Mouse (Mus musculus) limb, embryonic 13.5 days (tissue): ENCODE results near the gene Ghr. TPM values are rescaled to one million over a fixed set of nuclear protein-coding genes. Genes with fewer than 3 reads are reported as not detected.

ENCODE experiments used
- ATAC-seq: fragments of 200-750 bp; cut with Nextera tagmentation; 2 replicates; pipeline ENCODE4 v1.8.0; 2017; ENCODE audit warnings: low read depth, moderate number of reproducible peaks, moderate TSS enrichment; ENCODE audit not compliant: low FRiP score
- H3K27ac ChIP-seq: fragments of 300-500 bp; sonication (generic); 2 replicates; pipeline ENCODE4 v1.5.1; 2015; ENCODE audit warnings: inconsistent platforms, mild to moderate bottlenecking, moderate library complexity
- H3K27me3 ChIP-seq: fragments of 300-500 bp; sonication (generic); 2 replicates; pipeline ENCODE4 v1.6.1; 2015; ENCODE audit warnings: mild to moderate bottlenecking, inconsistent platforms
- H3K36me3 ChIP-seq: fragments of 300-500 bp; sonication (generic); 2 replicates; pipeline ENCODE4 v1.6.1; 2015; ENCODE audit warnings: inconsistent platforms, mild to moderate bottlenecking, moderate library complexity
- H3K4me1 ChIP-seq: fragments of 300-500 bp; sonication (generic); 2 replicates; pipeline ENCODE4 v1.6.1; 2015; ENCODE audit warnings: inconsistent platforms
- H3K4me2 ChIP-seq: fragments of 300-500 bp; sonication (generic); replicated peaks from 2 replicates; pipeline ENCODE4 v1.6.1; 2015; ENCODE audit warnings: inconsistent platforms, mild to moderate bottlenecking, moderate library complexity
- H3K4me3 ChIP-seq: fragments of 300-500 bp; sonication (generic); 2 replicates; pipeline ENCODE4 v1.5.1; 2015; ENCODE audit warnings: moderate library complexity, mild to moderate bottlenecking, inconsistent platforms
- H3K9ac ChIP-seq: fragments of 300-500 bp; sonication (generic); 2 replicates; pipeline ENCODE4 v1.6.1; 2015; ENCODE audit warnings: mild to moderate bottlenecking, inconsistent platforms
- H3K9me3 ChIP-seq: fragments of 300-500 bp; sonication (generic); 2 replicates; pipeline ENCODE4 v1.6.1; 2016; ENCODE audit warnings: inconsistent platforms
- WGBS: fragments of 180-500 bp; shearing (Covaris S2); methylation state at CpG from one replicate; pipeline ENCODE4 v1.1.7; 2015; 5-methylcytosine and 5-hydroxymethylcytosine counted together
- polyA plus RNA-seq: library from polyadenylated mRNA; unstranded; fragments of >200 nt; fragmentation: Nextera tagmentation; extraction: Ambion mirVana; gene quantifications from 2 replicates; pipeline ENCODE4 v1.2.1, GENCODE M21; 2015

Gene Ghr
- polyA plus RNA-seq, 1 experiment from 2014 or later, result 68.5 TPM

DNA sequence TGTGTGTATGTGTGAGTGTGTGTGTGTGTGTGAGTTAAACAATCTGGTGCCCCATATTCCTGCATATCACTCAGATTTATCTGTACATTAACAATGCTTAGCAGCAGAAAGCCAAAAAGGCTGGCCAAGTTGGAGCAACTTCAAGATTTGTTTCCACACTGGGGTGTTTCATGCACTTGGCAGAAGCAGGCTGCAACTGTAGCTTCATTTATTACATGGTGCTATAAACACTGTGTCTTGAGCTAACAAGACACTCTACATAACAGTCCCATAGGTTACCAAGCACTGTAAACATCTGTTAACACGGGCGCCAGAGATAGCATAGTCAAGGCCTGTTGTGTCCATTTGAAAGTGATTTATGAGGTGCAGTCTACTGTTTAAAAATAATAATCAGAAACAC is 3.1 kb downstream of the Ghr start:
- Histone ChIP-seq H3K4me1 (peaks cover 25% of the 10 kb centered on the region), H3K36me3 (no peaks in the 10 kb centered on the region), H3K27me3 (no peaks in the 10 kb centered on the region), H3K4me2 (peak overlapping the region; percentile 57), H3K9ac (no peak overlapping the region), H3K4me3 (peak overlapping the region; percentile 28), H3K27ac (peak overlapping the region; percentile 16; the same call in 1 of the 2 replicates), H3K9me3 (no peaks in the 10 kb centered on the region)
- 25% methylated on average over 2 of the region's 2 CpGs for WGBS
- ATAC-seq, result 0 out of 2 replicates have a peak, but pooled peaks have one; percentile 9

DNA sequence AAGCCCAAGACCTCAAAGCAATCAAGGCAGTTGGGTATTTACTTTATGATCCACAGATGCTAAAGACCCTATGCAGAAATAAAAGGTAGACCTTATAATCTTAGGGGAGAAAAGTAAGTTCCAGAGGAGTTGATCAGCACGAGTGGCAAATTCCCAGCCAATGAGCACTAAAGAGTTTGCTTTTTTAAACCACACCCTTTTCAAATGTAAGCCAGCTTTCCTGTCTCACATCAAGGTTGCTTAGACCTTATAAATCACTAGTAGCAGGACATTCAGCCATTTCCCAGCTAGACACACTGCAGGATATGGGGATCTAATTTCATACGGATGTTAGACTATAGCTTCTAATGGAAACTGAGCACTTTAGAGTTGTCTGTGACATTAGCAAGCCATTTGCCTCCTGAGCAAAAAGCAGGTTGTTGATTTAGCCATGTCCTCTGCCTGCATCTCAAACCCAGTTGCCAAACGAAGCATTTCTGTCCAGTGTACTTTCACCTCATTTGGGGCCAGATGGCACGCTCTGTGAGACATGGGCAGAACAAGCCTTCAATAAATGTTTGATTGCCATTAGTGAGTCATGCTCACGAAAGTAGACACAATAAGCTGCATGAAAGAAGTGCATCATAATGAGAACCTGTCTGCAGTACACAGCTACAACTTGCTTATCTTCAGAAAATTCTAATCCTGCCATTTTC is 4.9 kb downstream of the Ghr start:
- no peak overlapping the region for H3K4me2 ChIP-seq
- no peak overlapping the region for H3K9ac ChIP-seq
- H3K27me3 ChIP-seq, result no peaks in the 10 kb centered on the region
- H3K4me1 ChIP-seq, result peaks cover 25% of the 10 kb centered on the region
- H3K4me3 ChIP-seq, result no peak overlapping the region
- ATAC-seq, result no peak
- 42% methylated on average over 5 of the region's 5 CpGs for WGBS
- H3K36me3 ChIP-seq, result no peaks in the 10 kb centered on the region
- H3K27ac ChIP-seq, result no peak overlapping the region
- H3K9me3 ChIP-seq, result no peaks in the 10 kb centered on the region

DNA sequence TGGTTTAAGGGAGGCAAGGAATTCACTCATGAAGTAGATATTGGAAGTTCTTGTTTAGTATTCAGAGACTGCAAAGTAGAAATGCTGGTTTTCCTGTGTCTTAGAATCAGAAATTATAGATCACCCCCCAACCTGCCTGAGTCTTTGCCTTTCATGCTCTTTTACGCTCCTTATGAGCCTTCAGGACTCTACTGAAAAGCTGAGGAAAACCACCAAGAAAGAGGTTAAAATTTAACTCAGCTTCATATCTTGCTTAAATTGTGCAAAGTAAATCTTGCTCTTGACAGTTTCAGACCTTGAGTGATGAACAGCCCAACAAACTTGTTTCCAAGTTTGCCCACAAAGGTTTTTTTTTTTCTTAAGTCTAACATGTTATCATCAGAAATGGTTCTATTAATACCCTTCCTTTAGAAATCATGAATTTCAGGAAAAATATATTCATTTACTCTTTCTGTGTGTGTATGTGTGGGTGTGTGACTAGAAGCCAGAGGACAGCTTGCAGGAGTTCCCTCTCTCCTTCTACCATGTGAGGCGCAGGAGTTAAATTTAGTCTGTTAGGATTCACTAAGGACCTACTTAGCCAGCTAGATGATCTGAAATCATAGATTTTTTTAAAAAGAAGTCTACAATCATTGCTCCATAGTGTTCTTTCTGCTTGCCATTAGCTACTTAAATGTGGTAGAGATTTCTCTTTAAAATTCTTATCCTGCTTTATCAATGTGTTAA is 14.0 kb downstream of the Ghr start:
- no peaks in the 10 kb centered on the region for H3K9me3 ChIP-seq
- H3K4me2 ChIP-seq, result no peak overlapping the region
- ATAC-seq, result no peak
- peaks cover 5% of the 10 kb centered on the region; the same call in 1 of the 2 replicates for H3K36me3 ChIP-seq
- no peak overlapping the region for H3K9ac ChIP-seq
- H3K27me3 ChIP-seq, result no peaks in the 10 kb centered on the region
- H3K4me3 ChIP-seq, result no peak overlapping the region
- no peaks in the 10 kb centered on the region for H3K4me1 ChIP-seq
- H3K27ac ChIP-seq, result no peak overlapping the region
- 90% methylated on average over 2 of the region's 2 CpGs for WGBS

DNA sequence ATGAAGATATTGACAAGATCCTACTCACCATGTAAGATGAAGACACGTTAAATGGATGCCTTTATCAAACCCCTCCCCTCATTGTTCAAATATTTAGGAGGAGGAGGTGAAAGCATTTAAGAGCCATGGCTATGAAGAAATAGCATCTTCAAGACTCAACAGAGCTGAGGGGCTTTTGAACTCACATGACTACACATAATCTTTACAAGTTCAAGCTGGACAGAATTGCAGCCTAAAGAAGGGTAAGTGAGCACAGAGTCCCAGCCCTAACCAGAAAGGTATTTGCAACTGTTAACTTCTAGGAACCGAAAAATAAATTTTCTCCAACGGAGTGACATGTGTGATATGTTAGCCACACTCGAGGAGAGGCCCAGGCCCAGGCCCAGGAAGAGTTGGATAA is 18.7 kb downstream of the Ghr start:
- ATAC-seq, result no peak
- Histone ChIP-seq H3K4me1 (no peaks in the 10 kb centered on the region), H3K9ac (no peak overlapping the region), H3K9me3 (no peaks in the 10 kb centered on the region), H3K36me3 (no peaks in the 10 kb centered on the region; the same call in 1 of the 2 replicates), H3K27me3 (no peaks in the 10 kb centered on the region), H3K27ac (no peak overlapping the region), H3K4me2 (no peak overlapping the region), H3K4me3 (no peak overlapping the region)
- WGBS, result 71% methylated on average over 4 of the region's 4 CpGs

- Histone ChIP-seq H3K4me1 (no peaks in the 10 kb centered on the region), H3K9me3 (no peaks in the 10 kb centered on the region), H3K9ac (no peak overlapping the region), H3K27ac (no peak overlapping the region; the same call in 1 of the 2 replicates), H3K27me3 (no peaks in the 10 kb centered on the region), H3K4me2 (no peak overlapping the region), H3K36me3 (peaks cover 3% of the 10 kb centered on the region), H3K4me3 (no peak overlapping the region)
- 64% methylated on average over 7 of the region's 7 CpGs for WGBS
- ATAC-seq, result no peak
These were observed 19.3 kb downstream of the Ghr start for GRCm38 (mm10) chr15:3563929-3564516.

GRCm38 (mm10) chr15:3563473-3563872 is 19.8 kb downstream of the Ghr start:
- ATAC-seq, result no peak
- no peak overlapping the region for H3K4me2 ChIP-seq
- no peak overlapping the region for H3K4me3 ChIP-seq
- H3K9me3 ChIP-seq, result no peaks in the 10 kb centered on the region
- peaks cover 9% of the 10 kb centered on the region for H3K36me3 ChIP-seq
- 82% methylated on average over 1 of the region's 1 CpGs for WGBS
- no peak overlapping the region for H3K9ac ChIP-seq
- no peak overlapping the region; the same call in 1 of the 2 replicates for H3K27ac ChIP-seq
- no peaks in the 10 kb centered on the region for H3K27me3 ChIP-seq
- H3K4me1 ChIP-seq, result no peaks in the 10 kb centered on the region

DNA sequence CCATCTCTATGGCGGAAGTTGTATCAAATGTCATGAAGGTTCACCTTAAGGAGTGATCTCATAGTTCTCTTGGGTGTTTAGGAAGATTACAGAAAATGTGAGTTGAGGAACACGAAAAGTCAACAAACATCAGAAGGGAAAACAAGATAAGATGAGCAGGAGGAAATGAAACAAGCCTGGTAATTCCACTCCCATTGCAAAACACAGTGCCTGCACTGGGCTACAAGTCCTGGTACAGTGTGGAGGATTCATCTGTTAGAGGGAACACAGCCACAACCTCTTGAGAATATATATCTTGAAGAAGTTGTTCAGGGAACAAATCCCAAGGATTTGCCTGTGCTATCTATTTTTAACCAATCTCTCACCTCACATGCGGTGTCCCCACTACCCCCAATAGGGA is 24.8 kb downstream of the Ghr start:
- H3K36me3 ChIP-seq, result peaks cover 9% of the 10 kb centered on the region
- H3K4me3 ChIP-seq, result no peak overlapping the region
- no peak overlapping the region for H3K9ac ChIP-seq
- WGBS, result 88% methylated on average over 3 of the region's 3 CpGs
- no peaks in the 10 kb centered on the region for H3K4me1 ChIP-seq
- H3K27ac ChIP-seq, result no peak overlapping the region
- H3K4me2 ChIP-seq, result no peak overlapping the region
- H3K9me3 ChIP-seq, result no peaks in the 10 kb centered on the region
- no peaks in the 10 kb centered on the region for H3K27me3 ChIP-seq
- no peak for ATAC-seq

- 73% methylated on average over 2 of the region's 2 CpGs for WGBS
- ATAC-seq, result no peak
These were observed 39.0 kb downstream of the Ghr start for GRCm38 (mm10) chr15:3544289-3544688.

DNA sequence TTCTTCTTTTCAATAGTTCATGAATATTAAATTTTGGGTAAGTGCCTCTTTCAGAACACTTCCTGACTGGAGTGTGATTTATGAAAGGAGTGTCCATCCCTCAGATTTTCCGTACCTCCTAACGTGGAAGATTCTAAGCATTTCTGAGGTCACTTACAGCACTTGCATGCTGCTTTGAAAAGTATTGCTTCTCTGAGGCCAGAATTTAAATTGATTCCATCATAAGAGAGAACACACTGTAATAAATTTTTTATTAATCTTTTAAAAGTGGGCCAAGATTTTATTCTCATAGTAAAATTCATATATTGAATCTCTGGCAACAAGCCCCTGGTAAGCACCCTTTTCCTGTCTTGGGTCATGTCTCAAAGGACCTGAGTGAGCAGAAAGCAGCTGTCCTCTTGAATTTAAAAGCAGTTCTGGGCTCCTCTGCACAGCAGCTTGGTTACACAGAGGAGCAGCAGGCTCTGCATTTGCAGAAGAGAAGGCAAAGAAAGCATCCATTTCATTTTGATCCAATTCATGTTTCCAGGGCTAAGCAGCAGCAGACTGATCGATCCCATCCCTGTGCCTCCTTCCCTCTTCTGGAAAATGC is 46.9 kb downstream of the Ghr start:
- peaks cover 9% of the 10 kb centered on the region; the same call in 1 of the 2 replicates for H3K4me1 ChIP-seq
- H3K4me2 ChIP-seq, result 0 out of 2 replicates have a peak overlapping the region, but pooled peaks have one; percentile 7
- peak; percentile 87 for ATAC-seq
- H3K4me3 ChIP-seq, result no peak overlapping the region
- no peaks in the 10 kb centered on the region for H3K36me3 ChIP-seq
- no peaks in the 10 kb centered on the region for H3K27me3 ChIP-seq
- no peaks in the 10 kb centered on the region for H3K9me3 ChIP-seq
- H3K27ac ChIP-seq, result 0 out of 2 replicates have a peak overlapping the region, but pooled peaks have one; percentile 16
- WGBS, result 31% methylated on average over 3 of the region's 3 CpGs
- H3K9ac ChIP-seq, result no peak overlapping the region

More at GRCm38 (mm10) chr15:3544289-3544688, 39.0 kb downstream of the Ghr start:
- Histone ChIP-seq H3K36me3 (0 out of 2 replicates have a peak, but pooled peaks cover 2% of the 10 kb centered on the region), H3K9ac (no peak overlapping the region), H3K9me3 (no peaks in the 10 kb centered on the region), H3K4me2 (no peak overlapping the region), H3K4me3 (no peak overlapping the region), H3K27me3 (no peaks in the 10 kb centered on the region), H3K4me1 (no peaks in the 10 kb centered on the region), H3K27ac (no peak overlapping the region)

DNA sequence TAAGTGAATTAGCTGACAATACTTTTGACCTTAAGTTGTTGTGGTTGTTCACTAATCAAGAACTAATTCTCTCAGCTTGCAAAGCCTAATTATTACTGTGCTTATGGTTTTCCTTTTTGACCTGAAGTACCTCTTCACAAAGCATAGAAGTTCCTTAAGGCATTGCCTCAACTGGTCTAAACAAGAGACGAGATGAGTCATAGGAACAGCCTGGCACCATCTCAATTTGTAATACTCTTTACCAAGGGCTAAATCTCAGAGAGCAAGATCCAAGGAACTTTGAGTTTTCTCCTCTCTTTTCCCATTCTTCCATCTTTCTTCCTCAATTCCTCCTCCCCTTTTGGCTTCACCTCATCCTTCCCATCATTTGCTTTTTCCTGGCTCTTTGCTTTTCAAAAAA is 69.3 kb downstream of the Ghr start:
- 90% methylated on average over 1 of the region's 1 CpGs for WGBS
- no peak overlapping the region for H3K4me3 ChIP-seq
- H3K4me1 ChIP-seq, result 0 out of 2 replicates have a peak, but pooled peaks cover 3% of the 10 kb centered on the region
- H3K27me3 ChIP-seq, result no peaks in the 10 kb centered on the region
- no peak overlapping the region for H3K27ac ChIP-seq
- no peak overlapping the region for H3K4me2 ChIP-seq
- no peaks in the 10 kb centered on the region for H3K36me3 ChIP-seq
- ATAC-seq, result no peak
- no peak overlapping the region for H3K9ac ChIP-seq
- H3K9me3 ChIP-seq, result no peaks in the 10 kb centered on the region

DNA sequence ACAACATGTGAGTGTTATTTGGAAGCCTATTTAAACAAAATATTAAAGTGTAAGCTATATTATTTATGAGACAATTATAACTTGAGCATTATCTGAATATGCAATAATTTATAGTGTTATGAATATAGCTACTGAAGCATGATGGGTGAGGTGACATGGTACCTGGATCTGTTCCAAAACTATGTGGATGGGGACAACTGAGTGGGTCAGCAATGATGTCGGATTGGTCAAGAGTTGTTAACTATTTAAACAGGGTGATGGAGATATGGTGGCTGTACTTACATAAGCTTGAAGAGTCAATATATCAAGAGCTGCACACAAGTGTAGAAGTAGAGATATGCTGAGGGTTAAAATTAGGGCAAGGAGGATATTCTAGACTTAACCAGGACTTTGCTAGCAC is 70.9 kb downstream of the Ghr start:
- no peak overlapping the region for H3K9ac ChIP-seq
- WGBS, result 86% methylated on average over 1 of the region's 1 CpGs
- no peak overlapping the region for H3K27ac ChIP-seq
- H3K9me3 ChIP-seq, result no peaks in the 10 kb centered on the region
- ATAC-seq, result no peak
- no peak overlapping the region for H3K4me3 ChIP-seq
- H3K4me1 ChIP-seq, result peaks cover 11% of the 10 kb centered on the region
- H3K4me2 ChIP-seq, result no peak overlapping the region
- H3K27me3 ChIP-seq, result no peaks in the 10 kb centered on the region
- H3K36me3 ChIP-seq, result no peaks in the 10 kb centered on the region

DNA sequence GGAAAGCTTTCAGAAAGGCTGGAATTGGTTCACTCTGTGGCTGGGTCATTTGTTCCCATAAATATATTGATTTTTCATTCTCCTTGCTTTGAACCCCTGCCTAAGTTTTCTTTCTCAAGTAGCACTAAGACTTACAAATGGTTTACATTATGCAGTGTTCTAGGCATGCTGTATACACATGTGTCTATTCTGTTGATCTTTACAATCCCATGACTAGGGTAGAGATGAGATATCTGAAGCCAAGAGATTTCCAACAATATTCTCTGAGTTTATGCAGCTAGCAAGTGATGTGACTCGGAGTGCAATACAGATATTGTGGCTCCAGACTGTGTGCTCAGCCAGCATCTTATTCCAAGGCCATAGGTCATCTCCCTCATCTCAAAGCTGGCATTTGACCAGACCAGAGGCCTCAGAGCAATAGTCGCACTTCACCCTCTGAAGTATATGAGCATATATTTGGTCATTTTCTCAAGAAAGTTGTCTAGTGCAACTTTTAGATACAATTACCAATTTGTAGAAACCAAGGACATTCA is 71.6 kb downstream of the Ghr start:
- no peak for ATAC-seq
- H3K9ac ChIP-seq, result no peak overlapping the region
- no peak overlapping the region for H3K4me3 ChIP-seq

More for the DNA sequence above, 71.6 kb downstream of the Ghr start:
- H3K27me3 ChIP-seq, result no peaks in the 10 kb centered on the region
- WGBS, result 83% methylated on average over 2 of the region's 2 CpGs
- H3K4me2 ChIP-seq, result no peak overlapping the region
- H3K9me3 ChIP-seq, result no peaks in the 10 kb centered on the region
- H3K27ac ChIP-seq, result no peak overlapping the region
- H3K4me1 ChIP-seq, result peaks cover 11% of the 10 kb centered on the region
- no peaks in the 10 kb centered on the region for H3K36me3 ChIP-seq
